Mouse (Mus musculus) testis, adult 2 months (tissue): ENCODE results near the gene Hyal4. TPM values are rescaled to one million over a fixed set of nuclear protein-coding genes. Genes with fewer than 3 reads are reported as not detected.

Source experiments
- H3K27ac ChIP-seq: fragments of 200-500 bp; 2 replicates; pipeline ENCODE4 v1.5.1; 2012; ENCODE audit warnings: low read depth, low read length; ENCODE audit not compliant: control insufficient read depth, insufficient read depth
- H3K27me3 ChIP-seq: fragments of 200-500 bp; 2 replicates; pipeline ENCODE4 v1.6.1; 2012; ENCODE audit warnings: mild to moderate bottlenecking, low read length, moderate library complexity; ENCODE audit not compliant: control insufficient read depth, insufficient read depth
- H3K36me3 ChIP-seq: fragments of 200-500 bp; 2 replicates; pipeline ENCODE4 v1.6.1; 2012; ENCODE audit warnings: mild to moderate bottlenecking, low read length; ENCODE audit not compliant: control insufficient read depth, insufficient read depth
- H3K4me1 ChIP-seq: fragments of 200-500 bp; 2 replicates; pipeline ENCODE4 v1.6.1; 2012; ENCODE audit warnings: low read length; ENCODE audit not compliant: control insufficient read depth, insufficient read depth
- H3K4me3 ChIP-seq: fragments of 200-500 bp; 2 replicates; pipeline ENCODE4 v1.5.1; 2012; ENCODE audit warnings: low read depth, mild to moderate bottlenecking, low read length, moderate library complexity, mixed read lengths; ENCODE audit not compliant: control insufficient read depth
- CTCF ChIP-seq: fragments of 200-500 bp; IDR thresholded peaks from 2 replicates; pipeline ENCODE4 v1.5.1; 2012; ENCODE audit warnings: low read depth, mild to moderate bottlenecking, inconsistent platforms, low read length, moderate library complexity; ENCODE audit not compliant: control insufficient read depth, insufficient read depth, insufficient replicate concordance
- POLR2A ChIP-seq: fragments of 200-500 bp; IDR thresholded peaks from 2 replicates; pipeline ENCODE4 v1.6.1; 2012; ENCODE audit warnings: low read depth, mild to moderate bottlenecking, inconsistent platforms, low read length, moderate library complexity; ENCODE audit not compliant: control insufficient read depth
- polyA plus RNA-seq: library from polyadenylated mRNA; depleted of rRNA; stranded (reverse); fragments of >200 nt; gene quantifications from 2 replicates; pipeline ENCODE4 v1.2.3, GENCODE M21; 2012; rRNA removed

Hyal4 gene
- 0.18 and 0.19 TPM in 2 replicates for polyA plus RNA-seq

GRCm38 (mm10) chr6:24748029-24748428 lies at the start of gene Hyal4:
Gene Hyal4, plus strand, starts transcription at chr6:24748329.
- H3K27ac ChIP-seq, result no peak within 1 kb of the TSS
- no peak within 1 kb of the TSS for H3K4me3 ChIP-seq
- no peaks in the 10 kb centered on the region for H3K4me1 ChIP-seq
- H3K27me3 ChIP-seq, result no peaks in the 10 kb centered on the region
- no peaks in the 10 kb centered on the region for H3K36me3 ChIP-seq
- no peak for TF ChIP-seq CTCF

- Histone ChIP-seq H3K4me3 (no peak overlapping the region), H3K27ac (no peak overlapping the region), H3K36me3 (no peaks in the 10 kb centered on the region), H3K27me3 (no peaks in the 10 kb centered on the region), H3K4me1 (no peaks in the 10 kb centered on the region)
- TF ChIP-seq POLR2A, result no peak
- no peak for TF ChIP-seq CTCF
These were observed 41.0 kb upstream of the Hyal4 start for GRCm38 (mm10) chr6:24707090-24707489.

GRCm38 (mm10) chr6:24707499-24707898 lies 40.6 kb upstream of the Hyal4 start:
- Histone ChIP-seq H3K27ac (no peak overlapping the region), H3K36me3 (no peaks in the 10 kb centered on the region), H3K27me3 (no peaks in the 10 kb centered on the region), H3K4me1 (no peaks in the 10 kb centered on the region), H3K4me3 (no peak overlapping the region)
- no peak for TF ChIP-seq POLR2A
- no peak for TF ChIP-seq CTCF

GRCm38 (mm10) chr6:24721317-24722099 lies 26.6 kb upstream of the Hyal4 start:
- Histone ChIP-seq H3K4me1 (no peaks in the 10 kb centered on the region), H3K27me3 (no peaks in the 10 kb centered on the region), H3K27ac (no peak overlapping the region), H3K4me3 (no peak overlapping the region), H3K36me3 (no peaks in the 10 kb centered on the region)
- TF ChIP-seq POLR2A (no peak), CTCF (peak; percentile 38; the same call in 1 of the 2 replicates)

GRCm38 (mm10) chr6:24728130-24728529 lies 20.0 kb upstream of the Hyal4 start:
- H3K27ac ChIP-seq, result no peak overlapping the region
- H3K36me3 ChIP-seq, result no peaks in the 10 kb centered on the region
- no peak overlapping the region for H3K4me3 ChIP-seq
- H3K4me1 ChIP-seq, result no peaks in the 10 kb centered on the region; the same call in 1 of the 2 replicates
- no peak for TF ChIP-seq POLR2A
- TF ChIP-seq CTCF, result no peak
- no peaks in the 10 kb centered on the region for H3K27me3 ChIP-seq

GRCm38 (mm10) chr6:24732945-24733344 lies 15.2 kb upstream of the Hyal4 start, which contains the start of gene Hyal6:
Gene Hyal6, plus strand, starts transcription at chr6:24733245.
- H3K27ac ChIP-seq, result no peak within 1 kb of the TSS
- no peaks in the 10 kb centered on the region for H3K36me3 ChIP-seq
- no peak for TF ChIP-seq POLR2A
- no peak for TF ChIP-seq CTCF
- no peaks in the 10 kb centered on the region; the same call in none of the 2 replicates for H3K4me1 ChIP-seq
- peak within 1 kb of the TSS; percentile 80 for H3K4me3 ChIP-seq
- H3K27me3 ChIP-seq, result no peaks in the 10 kb centered on the region

GRCm38 (mm10) chr6:24734565-24734964 lies 13.6 kb upstream of the Hyal4 start:
- no peak for TF ChIP-seq POLR2A
- no peak overlapping the region for H3K27ac ChIP-seq
- H3K4me3 ChIP-seq, result peak overlapping the region; percentile 68; the same call in 1 of the 2 replicates
- H3K4me1 ChIP-seq, result no peaks in the 10 kb centered on the region; the same call in none of the 2 replicates
- no peaks in the 10 kb centered on the region for H3K36me3 ChIP-seq
- H3K27me3 ChIP-seq, result no peaks in the 10 kb centered on the region

- TF ChIP-seq POLR2A (no peak), CTCF (no peak)
- H3K36me3 ChIP-seq, result no peaks in the 10 kb centered on the region
- H3K27ac ChIP-seq, result no peak overlapping the region
- H3K4me1 ChIP-seq, result no peaks in the 10 kb centered on the region
- no peak overlapping the region for H3K4me3 ChIP-seq
- no peaks in the 10 kb centered on the region for H3K27me3 ChIP-seq
These were observed 11.2 kb downstream of the Hyal4 start for GRCm38 (mm10) chr6:24759281-24759680.
